Mouse (Mus musculus): Measurements from ENCODE around the gene Cdc37l1. TPM values are rescaled to one million over a fixed set of nuclear protein-coding genes. Genes with fewer than 3 reads are reported as not detected.

Gene Cdc37l1
- polyA plus RNA-seq, 1 experiment, result 26.8 TPM

DNA sequence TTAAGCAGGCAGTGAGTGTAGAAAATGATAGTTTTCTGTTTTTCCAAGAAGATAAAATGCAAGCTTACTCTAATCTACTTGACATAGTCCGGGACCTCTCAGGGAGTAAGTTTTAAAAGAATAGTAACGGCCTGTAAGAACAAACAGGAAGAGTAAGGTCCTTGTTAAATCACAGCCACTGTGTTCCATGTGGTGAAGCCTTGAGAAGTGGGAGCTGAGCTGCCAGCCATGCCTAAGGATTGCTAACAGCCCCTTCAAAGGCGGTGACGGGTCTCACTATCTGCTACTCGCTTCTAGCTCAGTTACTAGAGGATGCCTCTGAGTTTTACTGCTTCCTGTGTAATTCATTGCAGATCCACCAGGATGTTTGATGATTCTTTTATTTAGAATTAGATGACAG lies 26.6 kb downstream of the Cdc37l1 start:
- H3K27me3 ChIP-seq (ENCODE audit: control insufficient read depth, insufficient read depth, low read length), result no peaks in the 10 kb centered on the region
- H3K36me3 ChIP-seq (ENCODE audit: control insufficient read depth, insufficient read depth, low read length), result peaks cover 3% of the 10 kb centered on the region
- TF ChIP-seq CTCF (IDR thresholded peaks at IDR 0.05; ENCODE audit: control insufficient read depth, insufficient read depth, insufficient replicate concordance, low read depth, low read length) (no peak), POLR2A (IDR thresholded peaks at IDR 0.05; ENCODE audit: control insufficient read depth, low read depth, low read length) (no peak)

GRCm38 (mm10) chr19:29019647-29020046 lies 29.5 kb downstream of the Cdc37l1 start:
- H3K27ac ChIP-seq (ENCODE audit: control insufficient read depth, insufficient read depth, low read depth, low read length), result no peak overlapping the region
- peaks cover 1% of the 10 kb centered on the region; the same call in 1 of the 2 replicates for H3K36me3 ChIP-seq (ENCODE audit: control insufficient read depth, insufficient read depth, low read length)

More for the DNA sequence above, 26.6 kb downstream of the Cdc37l1 start:
- H3K4me1 ChIP-seq (ENCODE audit: control insufficient read depth, insufficient read depth, low read length), result no peaks in the 10 kb centered on the region
- no peak overlapping the region for H3K4me3 ChIP-seq (ENCODE audit: control insufficient read depth, low read depth, low read length)
- no peak overlapping the region for H3K27ac ChIP-seq (ENCODE audit: control insufficient read depth, insufficient read depth, low read depth, low read length)

GRCm38 (mm10) chr19:29021754-29022345 lies 31.7 kb downstream of the Cdc37l1 start:
- H3K4me3 ChIP-seq (ENCODE audit: control insufficient read depth, low read depth, low read length), result no peak overlapping the region

More at GRCm38 (mm10) chr19:29019647-29020046, 29.5 kb downstream of the Cdc37l1 start:
- no peak overlapping the region for H3K4me3 ChIP-seq (ENCODE audit: control insufficient read depth, low read depth, low read length)
- peaks cover 2% of the 10 kb centered on the region; the same call in 1 of the 2 replicates for H3K4me1 ChIP-seq (ENCODE audit: control insufficient read depth, insufficient read depth, low read length)
- no peaks in the 10 kb centered on the region for H3K27me3 ChIP-seq (ENCODE audit: control insufficient read depth, insufficient read depth, low read length)
- TF ChIP-seq CTCF (IDR thresholded peaks at IDR 0.05; ENCODE audit: control insufficient read depth, insufficient read depth, insufficient replicate concordance, low read depth, low read length) (peak; percentile 18; the same call in 1 of the 2 replicates), POLR2A (IDR thresholded peaks at IDR 0.05; ENCODE audit: control insufficient read depth, low read depth, low read length) (no peak)

GRCm38 (mm10) chr19:29024391-29024947 lies 34.3 kb downstream of the Cdc37l1 start:
- Histone ChIP-seq H3K27me3 (ENCODE audit: control insufficient read depth, insufficient read depth, low read length) (no peaks in the 10 kb centered on the region), H3K4me1 (ENCODE audit: control insufficient read depth, insufficient read depth, low read length) (peaks cover 2% of the 10 kb centered on the region; the same call in 1 of the 2 replicates), H3K4me3 (ENCODE audit: control insufficient read depth, low read depth, low read length) (no peak overlapping the region), H3K36me3 (ENCODE audit: control insufficient read depth, insufficient read depth, low read length) (no peaks in the 10 kb centered on the region; the same call in 1 of the 2 replicates), H3K27ac (ENCODE audit: control insufficient read depth, insufficient read depth, low read depth, low read length) (peak overlapping the region; percentile 61; the same call in 1 of the 2 replicates)
- TF ChIP-seq POLR2A (IDR thresholded peaks at IDR 0.05; ENCODE audit: control insufficient read depth, low read depth, low read length) (no peak), CTCF (IDR thresholded peaks at IDR 0.05; ENCODE audit: control insufficient read depth, insufficient read depth, insufficient replicate concordance, low read depth, low read length) (no peak)

More at GRCm38 (mm10) chr19:29021754-29022345, 31.7 kb downstream of the Cdc37l1 start:
- peaks cover 2% of the 10 kb centered on the region; the same call in 1 of the 2 replicates for H3K4me1 ChIP-seq (ENCODE audit: control insufficient read depth, insufficient read depth, low read length)
- no peak overlapping the region for H3K27ac ChIP-seq (ENCODE audit: control insufficient read depth, insufficient read depth, low read depth, low read length)
- no peaks in the 10 kb centered on the region for H3K27me3 ChIP-seq (ENCODE audit: control insufficient read depth, insufficient read depth, low read length)
- no peaks in the 10 kb centered on the region; the same call in 1 of the 2 replicates for H3K36me3 ChIP-seq (ENCODE audit: control insufficient read depth, insufficient read depth, low read length)
- TF ChIP-seq CTCF (IDR thresholded peaks at IDR 0.05; ENCODE audit: control insufficient read depth, insufficient read depth, insufficient replicate concordance, low read depth, low read length) (no peak), POLR2A (IDR thresholded peaks at IDR 0.05; ENCODE audit: control insufficient read depth, low read depth, low read length) (no peak)

DNA sequence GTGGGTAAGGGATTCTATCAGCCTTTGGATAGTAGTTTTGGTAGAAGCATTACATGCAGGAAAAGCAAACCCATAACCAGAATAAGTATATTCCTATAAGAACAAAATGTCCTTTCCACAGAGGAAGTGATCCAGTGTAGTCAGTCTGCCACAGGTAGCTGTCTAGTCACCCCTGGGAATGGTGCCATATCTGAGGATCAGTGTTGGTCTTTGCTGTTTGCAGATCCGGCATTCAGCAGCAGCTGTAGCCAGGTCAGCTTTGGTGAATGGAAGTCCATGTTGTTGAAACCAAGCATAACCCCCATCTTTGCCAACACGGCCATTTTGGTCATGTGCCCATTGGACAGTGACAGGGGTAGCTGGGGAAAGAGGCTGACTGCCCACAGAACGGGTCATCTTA lies 41.6 kb downstream of the Cdc37l1 start:
- no peaks in the 10 kb centered on the region for H3K27me3 ChIP-seq (ENCODE audit: control insufficient read depth, insufficient read depth, low read length)
- TF ChIP-seq CTCF (IDR thresholded peaks at IDR 0.05; ENCODE audit: control insufficient read depth, insufficient read depth, insufficient replicate concordance, low read depth, low read length) (no peak), POLR2A (IDR thresholded peaks at IDR 0.05; ENCODE audit: control insufficient read depth, low read depth, low read length) (no peak)
- H3K27ac ChIP-seq (ENCODE audit: control insufficient read depth, insufficient read depth, low read depth, low read length), result no peak overlapping the region
- H3K4me3 ChIP-seq (ENCODE audit: control insufficient read depth, low read depth, low read length), result no peak overlapping the region
- no peaks in the 10 kb centered on the region for H3K36me3 ChIP-seq (ENCODE audit: control insufficient read depth, insufficient read depth, low read length)
- H3K4me1 ChIP-seq (ENCODE audit: control insufficient read depth, insufficient read depth, low read length), result no peaks in the 10 kb centered on the region

DNA sequence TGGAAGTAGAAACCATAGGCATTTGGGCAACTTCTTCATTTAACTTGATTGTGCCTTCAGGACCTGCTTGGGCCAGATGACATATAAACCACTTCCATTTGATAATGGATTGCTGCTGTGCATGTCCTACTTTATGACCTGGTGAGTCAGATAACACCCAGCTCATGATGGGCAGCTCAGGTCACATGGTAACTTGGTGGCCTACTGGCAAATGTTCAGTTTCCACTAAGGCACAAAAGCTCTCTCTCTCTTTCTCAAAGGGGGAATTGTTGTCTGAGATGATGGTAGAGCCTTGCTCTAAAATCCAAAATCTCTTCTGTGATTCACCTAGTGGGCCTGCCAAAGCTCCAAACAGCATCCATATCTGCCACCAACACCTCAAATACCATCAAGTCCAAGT lies 42.5 kb downstream of the Cdc37l1 start:
- H3K27me3 ChIP-seq (ENCODE audit: control insufficient read depth, insufficient read depth, low read length), result no peaks in the 10 kb centered on the region
- H3K4me1 ChIP-seq (ENCODE audit: control insufficient read depth, insufficient read depth, low read length), result no peaks in the 10 kb centered on the region
- no peak for TF ChIP-seq POLR2A (IDR thresholded peaks at IDR 0.05; ENCODE audit: control insufficient read depth, low read depth, low read length)
- no peak for TF ChIP-seq CTCF (IDR thresholded peaks at IDR 0.05; ENCODE audit: control insufficient read depth, insufficient read depth, insufficient replicate concordance, low read depth, low read length)
- no peak overlapping the region for H3K27ac ChIP-seq (ENCODE audit: control insufficient read depth, insufficient read depth, low read depth, low read length)
- H3K4me3 ChIP-seq (ENCODE audit: control insufficient read depth, low read depth, low read length), result no peak overlapping the region
- no peaks in the 10 kb centered on the region for H3K36me3 ChIP-seq (ENCODE audit: control insufficient read depth, insufficient read depth, low read length)

DNA sequence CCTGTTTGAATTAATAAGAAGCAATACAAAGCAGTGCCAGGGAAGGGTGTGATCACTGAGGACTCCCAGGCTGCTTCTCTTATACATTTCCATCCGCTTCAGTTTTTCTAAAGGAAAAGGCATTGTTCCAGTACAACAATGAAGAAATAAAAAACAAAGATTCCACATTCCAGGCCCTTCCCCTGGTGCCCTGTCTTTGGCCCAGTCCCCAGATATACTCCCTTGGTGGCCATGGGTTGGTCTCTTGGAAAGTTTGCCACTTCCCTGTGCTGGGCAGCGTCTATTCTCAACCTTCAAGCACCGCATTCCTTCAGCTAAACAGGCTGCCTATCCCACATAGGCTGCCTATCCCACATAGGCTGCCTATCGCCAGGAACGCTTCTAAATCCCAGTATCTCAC lies 46.9 kb downstream of the Cdc37l1 start:
- TF ChIP-seq POLR2A (IDR thresholded peaks at IDR 0.05; ENCODE audit: control insufficient read depth, low read depth, low read length) (no peak), CTCF (IDR thresholded peaks at IDR 0.05; ENCODE audit: control insufficient read depth, insufficient read depth, insufficient replicate concordance, low read depth, low read length) (no peak)
- Histone ChIP-seq H3K27ac (ENCODE audit: control insufficient read depth, insufficient read depth, low read depth, low read length) (no peak overlapping the region), H3K4me1 (ENCODE audit: control insufficient read depth, insufficient read depth, low read length) (no peaks in the 10 kb centered on the region; the same call in 1 of the 2 replicates), H3K27me3 (ENCODE audit: control insufficient read depth, insufficient read depth, low read length) (no peaks in the 10 kb centered on the region), H3K36me3 (ENCODE audit: control insufficient read depth, insufficient read depth, low read length) (no peaks in the 10 kb centered on the region), H3K4me3 (ENCODE audit: control insufficient read depth, low read depth, low read length) (no peak overlapping the region)
